Mouse (Mus musculus) kidney, adult 8-10 months (tissue): ENCODE data around the gene Hspd1.

Experiments
- DNase-seq, 2 experiments: peaks; one replicate each; pipeline ENCODE4 v3.0.0; 2022

The Hspd1 gene

GRCm38 (mm10) chr1:55031026-55031779 is 56.8 kb downstream of the Hspd1 start:
- DNase-seq: no peak

- DNase-seq: no peak
Observed at GRCm38 (mm10) chr1:55029446-55029845, 58.6 kb downstream of the Hspd1 start.

- DNase-seq: peak in 1 of 2 experiments; percentile 15
Observed at GRCm38 (mm10) chr1:55028512-55029249, 59.4 kb downstream of the Hspd1 start.

- no peak for DNase-seq
Observed at GRCm38 (mm10) chr1:55027966-55028365, 60.1 kb downstream of the Hspd1 start.
